Mouse (Mus musculus): ENCODE data around the gene Gm49380.

GRCm38 (mm10) chr9:44042836-44043707 is 70.2 kb downstream of the Gm49380 start, which contains the start of gene Thy1:
- TF ChIP-seq CTCF (IDR thresholded peaks at IDR 0.05; ENCODE audit: low read depth, low read length) (no peak), EP300 (IDR thresholded peaks at IDR 0.05; ENCODE audit: insufficient read depth, low read depth, low read length) (no peak), POLR2A (IDR thresholded peaks at IDR 0.05; ENCODE audit: insufficient read depth, low read length) (no peak)
